Mouse (Mus musculus) olfactory bulb, adult 2 months (tissue): Measurements from ENCODE around the gene Trpv4. TPM values are rescaled to one million over a fixed set of nuclear protein-coding genes. Genes with fewer than 3 reads are reported as not detected.

Source experiments
- H3K27ac ChIP-seq: fragments of 200-500 bp; 2 replicates; pipeline ENCODE4 v1.5.1; 2012; ENCODE audit warnings: low read depth, low read length; ENCODE audit not compliant: insufficient read depth
- H3K4me1 ChIP-seq: fragments of 200-500 bp; 2 replicates; pipeline ENCODE4 v1.6.1; 2012; ENCODE audit warnings: low read length; ENCODE audit not compliant: control insufficient read depth, insufficient read depth
- H3K4me3 ChIP-seq: fragments of 200-500 bp; 2 replicates; pipeline ENCODE4 v1.5.1; 2012; ENCODE audit warnings: mild to moderate bottlenecking, low read depth, low read length, moderate library complexity; ENCODE audit not compliant: insufficient read depth
- CTCF ChIP-seq: fragments of 200-500 bp; IDR thresholded peaks from 2 replicates; pipeline ENCODE4 v1.5.1; 2012; ENCODE audit warnings: low read depth, mild to moderate bottlenecking, low read length, moderate library complexity; ENCODE audit not compliant: insufficient read depth
- POLR2A ChIP-seq: fragments of 200-500 bp; IDR thresholded peaks from 2 replicates; pipeline ENCODE4 v1.6.1; 2012; ENCODE audit warnings: mild to moderate bottlenecking, low read depth, low read length, moderate library complexity; ENCODE audit not compliant: insufficient read depth
- WGBS: fragments of 180-500 bp; shearing (Covaris S2); methylation state at CpG from one replicate; pipeline ENCODE4 v1.1.7; 2018; 5-methylcytosine and 5-hydroxymethylcytosine counted together
- polyA plus RNA-seq: library from polyadenylated mRNA; stranded (reverse); fragments of >200 nt; gene quantifications from 2 replicates; pipeline ENCODE4 v1.2.4, GENCODE M21; 2012; ENCODE audit warnings: low replicate concordance; ENCODE audit not compliant: missing spikeins, insufficient read depth, insufficient read length

The Trpv4 gene
- polyA plus RNA-seq, 1 experiment: not detected

GRCm38 (mm10) chr5:114638769-114639644 is 19.2 kb downstream of the Trpv4 start:
- no peak for TF ChIP-seq POLR2A
- TF ChIP-seq CTCF: peak; percentile 87
- WGBS: 9% methylated on average over 22 of the region's 22 CpGs

DNA sequence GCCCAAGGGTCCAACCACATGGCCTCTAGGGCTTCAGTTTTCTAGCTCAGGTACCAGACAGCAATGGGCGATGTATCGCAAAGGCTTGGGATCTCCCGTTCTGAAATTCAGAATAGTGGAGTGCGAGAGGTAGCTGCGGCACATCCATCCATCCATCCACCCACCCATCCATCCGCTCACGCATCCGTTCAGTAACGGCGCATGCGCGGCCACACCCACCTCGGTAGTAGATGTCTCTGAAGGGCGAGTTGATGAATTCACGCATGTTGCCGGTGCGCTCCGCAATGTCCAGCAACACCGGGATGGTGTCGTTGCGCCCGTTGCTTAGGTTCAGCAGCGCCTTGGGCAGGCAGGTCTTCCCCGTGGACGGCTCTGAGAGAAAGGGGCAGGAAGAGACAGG is 22.1 kb downstream of the Trpv4 start:
- 90% methylated on average over 25 of the region's 25 CpGs for WGBS
- TF ChIP-seq POLR2A (no peak), CTCF (no peak)
- Histone ChIP-seq H3K4me1 (peaks cover 6% of the 10 kb centered on the region), H3K27ac (no peak overlapping the region), H3K4me3 (no peak overlapping the region)

More at GRCm38 (mm10) chr5:114638769-114639644, 19.2 kb downstream of the Trpv4 start:
- Histone ChIP-seq H3K4me3 (peak overlapping the region; percentile 7; the same call in 1 of the 2 replicates), H3K27ac (no peak overlapping the region), H3K4me1 (peaks cover 6% of the 10 kb centered on the region)

- Histone ChIP-seq H3K4me3 (no peak overlapping the region), H3K4me1 (no peaks in the 10 kb centered on the region), H3K27ac (no peak overlapping the region)
- no peak for TF ChIP-seq CTCF
- no peak for TF ChIP-seq POLR2A
- WGBS: 52% methylated on average over 2 of the region's 2 CpGs
Measured at GRCm38 (mm10) chr5:114631336-114631735, 26.9 kb downstream of the Trpv4 start.

DNA sequence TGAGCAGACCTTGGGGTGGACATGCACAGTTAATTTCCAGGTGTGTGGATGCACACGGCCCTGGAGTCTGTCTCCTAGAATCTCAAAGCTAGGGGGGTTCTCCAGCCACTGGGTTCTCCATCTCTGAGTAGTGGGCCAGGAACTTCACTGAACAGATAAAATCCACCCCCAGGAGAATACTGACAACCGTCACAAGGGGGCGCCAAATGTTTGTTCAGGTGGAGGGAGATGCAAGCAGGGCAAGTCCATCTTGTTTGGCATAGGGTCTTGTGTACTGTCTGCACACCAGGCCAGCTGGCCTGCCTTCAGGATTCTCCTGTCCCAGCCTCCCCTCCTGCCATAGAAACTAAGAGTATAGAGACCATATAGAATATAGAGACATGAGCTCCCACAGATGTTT is 32.6 kb downstream of the Trpv4 start:
- Histone ChIP-seq H3K4me3 (no peak overlapping the region), H3K27ac (no peak overlapping the region), H3K4me1 (no peaks in the 10 kb centered on the region)
- 29% methylated on average over 3 of the region's 3 CpGs for WGBS
- TF ChIP-seq POLR2A (no peak), CTCF (peak; percentile 11; the same call in 1 of the 2 replicates)

- 55% methylated on average over 6 of the region's 6 CpGs for WGBS
- Histone ChIP-seq H3K27ac (no peak overlapping the region), H3K4me3 (no peak overlapping the region), H3K4me1 (no peaks in the 10 kb centered on the region)
- no peak for TF ChIP-seq CTCF
- no peak for TF ChIP-seq POLR2A
Measured at GRCm38 (mm10) chr5:114620305-114620704, 37.9 kb downstream of the Trpv4 start.

GRCm38 (mm10) chr5:114618851-114619250 is 39.4 kb downstream of the Trpv4 start:
- TF ChIP-seq POLR2A: no peak
- no peaks in the 10 kb centered on the region for H3K4me1 ChIP-seq
- H3K27ac ChIP-seq: no peak overlapping the region
- no peak overlapping the region for H3K4me3 ChIP-seq
- 10% methylated on average over 8 of the region's 8 CpGs for WGBS

DNA sequence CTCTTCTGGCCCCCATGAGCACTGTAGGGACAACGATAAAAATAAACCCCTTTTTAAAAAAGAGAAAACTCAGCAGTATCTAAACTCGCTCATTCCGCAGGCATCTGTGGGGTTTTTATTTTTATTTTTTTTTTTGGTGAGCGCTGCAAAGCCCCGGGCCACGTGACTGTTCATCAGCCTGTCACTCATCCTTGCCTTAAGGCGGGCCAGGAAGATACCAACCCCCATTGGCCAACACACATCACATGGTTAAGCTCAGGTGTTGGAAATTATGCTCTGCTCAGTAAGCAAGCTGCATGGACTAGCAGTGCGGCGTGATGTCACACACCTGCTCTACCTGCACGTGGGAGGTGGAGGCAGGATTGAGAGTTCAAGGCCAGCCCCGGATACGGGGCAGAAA is 40.4 kb downstream of the Trpv4 start:
- H3K27ac ChIP-seq: no peak overlapping the region
- 72% methylated on average over 12 of the region's 12 CpGs for WGBS
- no peak overlapping the region for H3K4me3 ChIP-seq
- TF ChIP-seq CTCF (no peak), POLR2A (no peak)
- no peaks in the 10 kb centered on the region for H3K4me1 ChIP-seq

DNA sequence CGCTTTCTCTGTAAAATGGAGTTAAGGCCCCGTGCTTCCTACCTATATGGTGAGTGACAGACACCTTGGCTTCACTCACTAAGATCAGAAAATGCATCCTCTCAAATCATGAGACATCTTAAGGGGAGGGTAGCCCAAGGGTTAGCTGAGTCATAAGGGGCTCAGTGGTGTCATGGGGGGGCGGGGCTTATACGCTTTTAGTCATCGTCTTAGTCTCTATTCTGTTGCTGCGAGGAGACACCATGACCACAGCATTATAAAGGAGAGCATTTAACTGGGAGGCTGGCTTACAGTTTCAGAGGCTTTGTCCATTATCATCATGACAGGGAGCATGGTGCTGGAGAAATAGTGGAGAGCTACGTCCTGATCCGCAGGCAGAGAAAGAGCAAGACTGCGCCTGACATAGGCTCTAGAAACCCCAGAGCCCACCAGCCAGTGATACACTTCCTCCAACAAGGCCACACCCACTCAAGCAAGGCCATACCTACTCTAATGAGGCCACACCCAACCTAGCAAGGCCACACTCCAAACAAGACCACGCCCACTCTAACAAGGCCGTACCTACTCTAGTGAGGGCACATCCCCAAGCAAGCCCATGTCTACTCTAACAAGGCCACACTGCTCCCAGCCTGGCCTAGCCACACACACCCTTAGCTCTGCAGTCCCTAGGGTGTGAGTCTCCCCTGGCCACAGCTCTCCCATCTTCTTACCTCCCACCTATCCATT is 41.7 kb downstream of the Trpv4 start:
- H3K4me3 ChIP-seq: no peak overlapping the region
- 87% methylated on average over 11 of the region's 11 CpGs for WGBS

GRCm38 (mm10) chr5:114614863-114615262 is 43.4 kb downstream of the Trpv4 start:
- no peak overlapping the region for H3K4me3 ChIP-seq
- H3K27ac ChIP-seq: no peak overlapping the region
- TF ChIP-seq CTCF (no peak), POLR2A (no peak)
- no peaks in the 10 kb centered on the region for H3K4me1 ChIP-seq
- WGBS: 66% methylated on average over 7 of the region's 7 CpGs

More for the DNA sequence above, 41.7 kb downstream of the Trpv4 start:
- no peak for TF ChIP-seq CTCF
- no peak for TF ChIP-seq POLR2A
- no peaks in the 10 kb centered on the region for H3K4me1 ChIP-seq
- H3K27ac ChIP-seq: no peak overlapping the region
